Mouse (Mus musculus): ENCODE results near the gene Lmna.

DNA sequence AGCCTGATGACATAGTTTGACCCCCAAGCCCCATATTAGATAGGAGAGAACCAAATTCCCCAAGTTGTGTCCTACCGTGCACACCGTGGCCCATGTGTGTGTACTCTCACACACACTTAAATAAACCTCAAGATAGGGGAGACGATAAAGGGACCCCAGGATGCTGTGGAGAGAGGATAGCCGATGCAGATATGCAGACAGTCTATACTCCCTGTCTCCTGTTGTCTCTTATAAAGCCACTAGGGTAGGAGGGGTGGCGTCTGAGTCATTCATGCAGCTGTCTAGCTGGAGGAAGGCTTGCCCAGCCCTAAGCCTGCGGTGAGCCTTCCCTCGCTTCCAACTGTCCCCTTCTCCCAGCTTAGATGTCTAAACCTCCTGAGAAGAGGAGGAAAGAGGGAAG is 9.7 kb downstream of the Lmna start:
- TF ChIP-seq CTCF (IDR thresholded peaks at IDR 0.05; ENCODE audit: low read depth, low read length) (no peak), POLR2A (IDR thresholded peaks at IDR 0.05; ENCODE audit: insufficient read depth, low read length) (no peak)
